Mouse (Mus musculus): Measurements from ENCODE around the gene Nudt3.

Gene Nudt3

DNA sequence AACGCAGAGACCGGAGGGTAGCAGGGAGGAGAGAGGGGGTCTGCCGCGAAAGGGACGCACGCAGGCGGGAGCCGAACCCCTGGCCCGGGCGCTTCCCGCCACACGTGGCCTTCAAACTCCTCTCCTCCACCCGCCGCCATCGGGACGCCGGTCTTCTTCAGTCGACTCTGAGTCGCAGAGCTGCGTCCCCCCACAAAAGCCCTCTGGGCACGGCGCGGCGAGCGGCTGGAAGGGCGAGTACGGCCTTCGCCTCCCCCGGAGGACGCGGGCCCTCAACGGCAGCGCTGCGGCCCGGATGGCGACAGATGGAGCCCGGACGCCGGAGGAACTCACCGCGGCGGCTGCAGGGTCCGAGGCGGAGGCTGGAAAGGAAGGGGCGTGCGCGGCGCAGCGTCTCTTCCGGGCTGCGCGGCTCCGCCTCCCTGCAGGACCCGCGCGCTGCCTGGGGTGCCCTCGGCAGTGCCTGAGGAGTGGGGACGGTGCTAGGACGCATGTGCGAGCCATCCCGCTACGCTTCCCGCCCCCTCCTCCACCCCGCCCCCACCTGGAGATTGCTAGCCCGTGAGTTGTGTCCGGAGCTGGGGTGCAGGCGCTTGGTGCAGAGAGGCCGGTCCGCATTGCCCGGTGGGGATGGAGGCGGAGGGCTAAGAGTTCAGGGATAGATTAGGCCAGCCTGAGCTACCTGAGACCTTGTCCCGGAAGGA, 11.7 kb upstream of the Nudt3 start, which contains the start of gene RPS10-NUDT3:
Gene RPS10-NUDT3, minus strand, starts transcription at position 352 of the 704 bp plus-strand sequence.
- DNase-seq, result peak; percentile 92 to 95

DNA sequence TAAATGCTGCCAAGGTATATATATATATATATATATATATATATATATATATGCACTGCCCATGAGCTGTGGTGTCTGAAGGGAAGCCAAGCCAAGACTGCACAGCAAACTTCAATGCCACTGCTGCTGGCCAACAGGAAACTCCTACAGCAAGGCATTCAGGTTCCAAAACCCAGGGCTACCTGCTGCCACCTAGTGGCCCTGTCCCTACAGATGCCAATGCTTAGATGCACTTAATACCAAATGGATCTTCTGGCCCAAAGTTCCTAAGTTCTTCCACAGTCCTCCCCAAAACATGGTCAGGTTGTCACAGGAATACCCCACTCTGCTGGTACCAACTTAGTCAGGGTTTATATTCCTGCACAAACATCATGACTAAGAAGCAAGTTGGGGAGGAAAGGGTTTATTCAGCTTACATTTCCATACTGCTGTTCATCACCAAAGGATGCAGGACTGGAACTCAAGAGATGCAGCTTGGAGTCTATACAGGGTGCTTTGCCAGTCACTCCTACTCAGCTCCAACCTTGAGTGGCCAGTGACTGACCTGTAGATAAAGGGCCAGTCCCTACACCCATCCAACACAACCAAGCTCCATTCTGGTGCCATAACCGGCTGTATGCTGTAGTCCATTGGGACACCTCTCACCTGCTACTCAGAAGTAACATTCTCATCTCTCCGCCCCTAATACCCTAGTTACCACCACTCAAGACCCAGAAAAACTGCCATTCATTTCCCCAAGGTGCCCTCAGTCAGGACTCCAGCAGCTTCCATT, 6.1 kb upstream of the Nudt3 start:
- peak; percentile 80 to 85 for DNase-seq

DNA sequence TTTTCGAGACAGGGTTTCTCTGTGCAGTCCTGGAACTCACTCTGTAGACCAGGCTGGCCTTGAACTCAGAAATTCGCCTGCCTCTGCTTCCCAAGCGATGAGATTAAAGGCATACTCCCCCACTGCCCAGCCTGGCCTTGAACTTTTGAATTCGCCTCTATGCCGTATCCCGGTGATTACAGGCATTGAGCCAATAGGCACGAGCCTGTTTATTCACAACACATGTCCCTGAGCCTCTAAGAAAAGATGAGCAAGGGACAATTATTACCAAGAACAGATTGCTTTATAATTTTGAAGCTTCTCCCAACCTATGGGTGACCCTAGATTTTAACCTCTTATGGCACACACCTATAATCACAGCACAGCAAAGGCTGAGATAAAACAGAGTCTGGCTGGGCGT, 5.1 kb upstream of the Nudt3 start:
- DNase-seq, result no peak

DNA sequence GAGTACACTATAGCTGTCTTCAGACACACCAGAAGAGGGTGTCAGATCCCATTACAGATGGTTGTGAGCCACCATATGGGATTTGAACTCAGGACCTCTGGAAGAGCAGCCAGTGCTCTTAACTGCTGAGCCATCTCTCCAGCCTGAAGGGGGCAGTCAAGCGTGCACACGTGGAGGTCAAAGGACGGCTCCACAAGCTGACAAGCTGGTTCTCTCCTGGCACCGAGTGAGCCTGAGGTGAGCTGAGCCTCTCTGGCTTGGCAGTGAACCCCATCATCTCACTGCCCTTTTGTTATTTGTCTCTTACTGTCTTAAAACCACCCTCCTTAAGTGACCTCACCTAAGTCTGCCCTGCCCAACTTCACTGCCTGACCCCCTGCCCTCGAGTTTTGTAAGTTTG, 4.2 kb upstream of the Nudt3 start:
- no peak for DNase-seq

DNA sequence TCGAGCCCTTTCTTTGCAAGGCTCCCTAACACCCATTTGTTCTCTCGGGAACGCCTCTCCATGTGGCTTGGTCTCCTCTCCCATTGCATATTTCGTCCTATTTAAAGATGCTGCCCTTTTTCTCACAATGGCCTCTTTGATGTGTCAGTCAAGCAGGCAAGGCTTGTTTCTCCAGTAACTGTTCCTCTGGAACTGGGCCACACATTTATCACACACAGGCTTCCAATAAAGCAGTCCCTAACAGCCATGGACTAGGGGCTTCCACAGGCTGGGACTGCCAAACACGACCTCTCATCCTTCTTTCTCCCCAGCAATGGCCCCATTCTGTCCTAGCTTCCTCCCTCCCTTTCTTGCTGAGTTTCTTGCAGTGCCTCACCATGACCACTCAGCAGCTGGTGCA, 3.4 kb upstream of the Nudt3 start:
- DNase-seq, result no peak

DNA sequence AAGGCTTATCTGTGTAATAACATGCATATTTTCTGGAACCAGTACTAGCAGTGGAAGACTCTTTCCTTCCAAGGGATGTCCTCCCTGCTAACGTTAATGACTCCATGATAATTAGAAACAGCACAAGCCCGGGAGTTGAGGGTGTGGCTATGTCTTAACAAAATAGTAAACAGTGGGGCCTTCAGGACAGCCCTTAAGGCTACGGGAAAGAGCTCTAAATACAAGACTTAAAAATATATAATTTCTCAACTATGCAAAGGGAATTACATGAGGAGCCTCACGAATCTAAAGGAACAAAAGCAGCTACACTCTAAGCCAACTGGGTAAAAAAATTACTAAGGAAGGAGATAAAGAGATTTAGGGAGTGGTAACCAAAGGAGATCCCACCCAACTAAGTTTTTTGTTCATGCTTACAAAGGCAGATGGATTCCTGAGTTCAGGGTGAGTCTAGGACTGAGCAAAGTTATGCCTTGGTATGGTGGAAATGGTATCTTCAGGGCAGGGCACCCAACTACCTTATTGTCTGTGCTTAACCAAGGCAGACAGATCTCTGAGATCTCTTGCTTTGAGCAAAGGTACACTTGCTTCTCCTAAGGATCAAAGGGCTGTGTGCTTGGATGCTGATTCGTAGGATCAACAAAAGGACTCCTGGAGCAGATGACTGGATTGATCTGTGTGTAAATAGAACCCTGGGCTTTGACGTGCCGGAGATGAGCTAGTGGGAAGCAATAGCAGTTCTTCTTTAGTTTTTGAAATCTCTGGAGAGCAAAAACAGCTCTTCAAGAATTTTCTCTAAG, 2.4 kb upstream of the Nudt3 start:
- no peak for DNase-seq

DNA sequence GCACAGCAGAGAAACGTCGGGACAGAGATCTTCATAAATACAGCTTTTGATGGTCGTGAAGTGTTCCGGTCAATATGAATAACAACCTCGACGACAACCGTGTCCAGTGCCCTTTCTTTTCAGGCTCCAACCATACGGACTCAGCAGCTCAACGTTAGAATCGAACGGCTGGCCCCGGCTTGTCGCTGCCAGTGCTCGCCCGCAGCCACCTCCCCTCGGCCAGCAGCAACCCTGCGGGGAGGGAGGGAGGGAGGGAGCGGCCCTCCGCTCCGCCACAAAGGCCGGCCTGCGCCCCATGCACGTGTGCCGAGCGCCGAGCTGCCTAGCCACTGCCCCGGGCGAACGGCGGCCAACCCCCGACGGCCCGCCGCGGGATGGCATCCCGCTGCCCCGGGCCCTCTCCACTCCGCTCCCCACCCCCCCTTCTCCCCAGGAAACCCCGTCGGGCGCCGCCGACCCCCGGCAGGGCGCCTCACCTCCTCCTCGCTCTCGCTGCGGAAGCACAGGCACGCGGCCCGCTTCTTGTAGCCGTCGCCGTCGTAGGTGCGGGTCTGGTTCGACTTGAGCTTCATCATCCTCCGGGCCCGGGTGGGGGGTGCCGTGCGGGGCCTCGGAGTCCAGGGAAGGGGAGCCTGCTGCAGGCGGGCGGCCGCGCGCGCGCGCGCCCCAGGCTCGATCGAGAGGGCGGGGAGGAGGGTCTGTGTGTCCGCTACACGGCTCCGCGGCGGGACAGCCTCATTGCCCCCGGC, 510 bp downstream of the Nudt3 start:
- peak; percentile 54 to 60 for DNase-seq

DNA sequence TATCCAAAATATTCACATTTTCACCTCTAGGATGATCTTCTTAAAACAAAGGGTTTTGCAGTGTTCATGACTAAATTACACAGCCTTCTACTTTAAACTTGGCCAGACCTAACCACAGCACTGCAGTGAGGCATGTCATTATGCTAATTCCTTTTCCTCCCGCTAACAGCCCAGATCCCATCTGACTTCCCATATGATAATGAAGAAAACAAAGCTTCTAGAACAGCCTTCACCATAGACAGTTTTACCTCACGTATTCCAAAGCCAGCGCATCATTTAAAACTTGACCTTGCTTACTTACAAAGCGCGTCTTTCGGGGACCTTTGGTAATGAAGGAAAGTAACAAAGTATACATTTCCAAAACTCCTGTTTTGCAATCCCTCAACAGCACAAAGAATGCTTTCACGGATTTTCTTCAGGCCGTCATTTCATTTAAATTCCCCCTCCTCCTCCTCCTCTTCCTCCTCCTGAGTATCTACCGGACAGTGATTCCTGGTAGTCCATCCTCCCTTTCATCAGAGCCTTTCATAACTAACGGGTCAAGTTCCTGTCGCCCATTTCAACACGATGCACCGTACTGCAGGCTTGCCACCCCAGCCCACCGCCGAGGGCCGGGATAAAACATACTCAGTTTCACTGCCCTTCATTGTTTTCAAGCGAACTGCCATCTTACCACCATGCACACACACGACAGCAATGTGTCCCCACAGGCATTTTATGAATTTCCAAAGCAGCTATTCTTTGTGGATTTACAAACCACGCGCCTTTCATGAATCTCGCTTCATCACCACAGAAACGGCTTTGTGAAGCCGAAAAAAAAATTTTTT, 1.4 kb downstream of the Nudt3 start:
- peak in 1 of 2 experiments; percentile 37 for DNase-seq

DNA sequence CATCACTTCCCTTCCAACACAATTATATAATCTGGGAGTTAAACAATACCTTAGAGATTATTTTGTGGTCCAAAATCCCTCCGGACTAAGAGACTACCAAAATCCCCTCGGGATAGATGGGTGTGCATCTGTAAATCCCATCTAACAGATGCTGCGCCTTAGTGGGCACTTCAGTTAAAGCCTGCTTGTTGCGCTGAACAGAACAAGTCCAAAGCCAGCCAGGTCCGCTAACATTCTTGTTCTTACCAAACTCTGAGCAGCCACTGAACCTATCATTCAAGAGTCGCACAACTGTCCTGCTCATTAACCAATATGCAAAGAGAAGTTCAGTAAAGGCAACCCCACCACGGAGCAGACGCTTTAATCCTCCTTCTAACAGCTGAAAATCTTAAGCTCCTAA, 2.1 kb downstream of the Nudt3 start:
- no peak for DNase-seq

DNA sequence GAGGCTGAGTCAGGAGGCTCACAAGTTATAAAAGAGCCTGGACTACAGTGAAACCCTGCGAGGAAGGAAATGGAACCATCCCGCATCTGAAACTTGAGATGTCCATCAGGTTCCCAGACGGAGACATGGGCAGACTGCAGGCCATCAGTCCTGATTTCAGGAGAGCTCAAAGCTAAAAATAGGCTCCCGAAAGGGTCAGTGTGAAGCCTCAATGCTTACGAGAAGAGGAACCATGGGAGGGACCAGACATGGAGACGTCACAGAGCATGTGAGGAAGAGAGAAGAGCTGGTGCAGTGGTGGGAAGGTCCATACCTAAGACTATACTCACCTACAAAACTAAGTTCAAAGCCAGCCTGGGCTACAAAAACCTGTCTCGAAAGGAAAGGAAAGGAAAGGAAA, 7.9 kb downstream of the Nudt3 start:
- DNase-seq, result no peak

DNA sequence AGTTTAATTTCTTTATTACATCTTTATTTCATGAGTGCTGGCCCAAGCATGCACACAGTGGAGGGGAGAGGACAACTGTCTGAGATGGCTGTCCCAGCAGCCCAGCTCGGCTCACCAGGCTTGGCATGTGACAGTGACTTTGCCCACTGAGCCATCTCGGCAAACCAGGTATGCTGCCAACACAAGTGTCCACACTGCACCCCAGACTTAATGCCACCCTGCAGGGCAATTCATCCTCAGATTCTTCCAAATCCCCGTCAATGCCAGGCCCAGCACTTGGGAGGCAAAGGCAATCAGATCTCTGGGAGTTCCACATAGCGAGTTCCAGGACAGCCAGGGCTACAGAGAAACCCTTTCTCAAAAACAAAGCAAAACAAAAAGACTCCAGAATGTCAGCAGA, 10.3 kb downstream of the Nudt3 start:
- DNase-seq, result no peak

DNA sequence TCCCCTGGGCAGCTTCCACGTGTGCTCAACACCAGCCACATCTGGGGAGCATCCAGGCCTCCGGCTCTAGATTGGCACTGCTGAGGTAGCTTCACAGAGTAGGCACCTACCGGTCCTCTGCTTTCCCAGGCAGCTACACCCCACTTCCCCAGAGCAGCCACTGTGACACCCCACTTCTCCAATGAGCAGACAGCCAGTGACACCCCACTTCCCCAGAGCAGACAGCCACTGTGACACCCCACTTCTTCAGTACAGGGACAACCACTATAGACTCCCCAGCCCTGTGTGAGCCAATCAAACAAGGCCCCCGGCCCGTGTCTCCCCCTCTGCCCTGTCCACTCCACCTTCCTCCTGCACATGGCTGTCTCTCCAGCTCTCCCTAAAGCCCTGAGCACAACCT, 11.3 kb downstream of the Nudt3 start:
- no peak for DNase-seq

DNA sequence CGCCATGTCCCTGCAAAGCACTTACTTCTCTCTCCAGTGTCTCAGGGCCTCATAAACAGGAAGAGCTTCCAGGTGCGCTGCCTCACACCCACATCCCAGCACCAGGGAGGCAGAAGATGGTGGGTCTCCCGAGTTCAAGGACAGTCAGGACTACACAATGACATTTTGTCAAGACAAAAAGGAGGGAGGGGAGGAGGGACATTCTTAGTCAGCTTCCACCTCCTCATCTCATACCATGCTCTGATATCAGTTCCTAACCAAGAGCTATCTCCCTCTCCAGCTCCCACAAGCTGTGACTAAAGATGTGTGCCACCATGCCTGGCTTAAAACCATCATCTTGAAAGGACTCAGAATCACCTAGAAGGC, 11.8 kb downstream of the Nudt3 start:
- no peak for DNase-seq

DNA sequence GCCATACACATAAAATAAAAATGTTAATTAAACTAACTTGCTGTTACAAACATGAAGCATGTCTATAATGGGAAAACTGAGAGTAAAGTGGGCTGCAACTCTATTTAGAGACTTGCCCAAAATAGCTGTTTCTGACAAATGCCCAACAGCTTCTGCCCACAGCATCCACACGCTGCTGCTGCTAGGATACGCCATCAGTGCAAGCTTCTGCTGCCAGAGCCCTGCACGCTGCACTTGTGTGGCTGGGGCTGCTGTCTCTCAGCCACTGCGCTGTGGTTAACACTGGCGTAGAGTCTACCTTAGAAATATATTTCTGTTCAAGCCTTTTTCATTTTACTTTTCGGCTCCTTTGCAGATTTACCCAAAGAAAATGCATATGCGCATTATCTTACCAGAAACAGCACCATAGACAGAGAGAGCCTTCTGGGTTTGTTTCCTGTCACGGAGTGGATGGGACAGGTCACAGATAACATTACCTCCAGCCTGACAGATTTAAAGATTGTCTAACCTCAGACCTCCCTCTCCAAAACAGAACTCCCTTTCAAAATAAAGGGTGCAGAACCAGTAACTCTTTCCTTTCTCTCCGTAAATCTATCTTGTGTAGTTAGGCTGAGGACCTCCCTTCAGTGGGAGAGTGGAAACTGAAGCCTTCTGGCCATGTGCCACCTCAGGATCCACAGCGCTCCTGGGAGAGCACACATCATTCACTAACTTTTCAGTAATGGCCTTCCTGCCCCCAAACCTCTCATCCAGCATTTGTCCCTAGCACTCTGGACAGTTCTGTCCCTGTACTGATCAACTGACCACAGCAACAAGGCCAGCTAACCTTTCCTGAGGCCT, 12.4 kb downstream of the Nudt3 start:
- DNase-seq, result no peak

DNA sequence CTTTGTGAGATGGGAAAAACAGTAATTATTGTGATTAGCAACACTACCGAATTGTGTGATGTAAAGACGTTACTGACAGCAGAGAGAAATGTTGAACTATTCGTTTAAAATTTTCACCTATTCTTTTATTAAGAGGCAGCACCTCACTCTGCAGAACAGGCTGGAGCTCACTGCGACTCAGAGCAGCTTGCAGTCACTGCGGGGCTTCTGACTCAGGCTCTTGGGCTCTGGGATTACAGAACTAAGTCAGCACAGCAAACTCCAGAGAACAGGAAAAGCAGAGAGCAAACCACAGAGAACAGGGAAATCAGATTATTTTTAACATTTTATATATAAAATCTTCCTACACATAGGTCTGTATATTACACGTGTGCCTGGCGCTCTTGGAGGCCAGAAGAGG, 13.7 kb downstream of the Nudt3 start:
- no peak for DNase-seq

DNA sequence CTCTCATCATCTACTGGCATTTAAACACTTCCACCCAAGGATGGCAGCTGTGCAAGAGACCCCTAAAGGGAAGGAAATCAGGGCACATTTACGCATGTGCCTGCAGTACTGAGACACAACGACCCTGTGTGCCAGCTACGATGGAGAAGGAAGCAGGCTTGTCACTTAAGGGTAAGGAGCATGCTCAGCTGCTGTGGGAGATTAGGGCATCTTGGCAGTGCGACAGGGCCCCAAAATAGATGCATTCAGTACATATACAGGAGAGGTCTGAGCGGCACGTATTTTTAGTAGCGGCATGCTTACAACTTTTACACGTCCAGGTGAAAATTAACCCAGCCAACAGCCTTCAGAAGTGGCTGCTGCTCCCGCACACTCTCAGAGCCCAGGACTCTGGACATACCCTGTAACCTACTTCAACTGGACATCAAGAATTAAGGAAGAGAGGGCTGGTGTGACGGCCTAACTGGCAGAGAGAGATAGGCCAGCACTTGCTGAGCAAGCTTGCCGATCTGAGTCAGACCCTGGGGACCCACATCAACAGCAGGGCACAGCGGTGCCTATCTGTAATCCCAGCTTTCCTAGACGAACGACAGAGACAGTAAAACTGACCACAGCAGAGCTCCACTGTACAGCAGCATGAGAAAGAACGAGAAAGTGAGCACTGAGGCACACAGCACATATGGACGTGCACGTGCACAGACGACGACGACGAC, 19.6 kb downstream of the Nudt3 start:
- DNase-seq, result no peak

DNA sequence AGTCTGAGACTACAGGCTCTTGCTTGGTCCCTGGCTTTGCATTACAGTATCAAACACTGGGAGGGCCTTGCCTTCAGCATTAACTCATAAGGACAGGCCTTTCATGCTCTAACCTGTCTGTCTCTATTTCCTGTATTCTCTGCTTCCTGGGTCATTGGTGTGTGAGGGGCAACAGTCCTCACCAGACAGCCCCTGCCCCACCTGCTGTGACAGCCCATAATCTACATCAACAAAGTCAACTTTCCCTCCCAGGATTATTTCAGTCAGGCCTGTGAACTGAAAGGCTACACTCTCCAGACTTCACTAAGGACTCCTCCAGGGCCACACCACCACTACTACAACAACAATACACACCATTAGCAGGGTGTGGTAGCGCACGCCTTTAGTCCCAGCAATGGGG, 20.3 kb downstream of the Nudt3 start:
- DNase-seq, result no peak

DNA sequence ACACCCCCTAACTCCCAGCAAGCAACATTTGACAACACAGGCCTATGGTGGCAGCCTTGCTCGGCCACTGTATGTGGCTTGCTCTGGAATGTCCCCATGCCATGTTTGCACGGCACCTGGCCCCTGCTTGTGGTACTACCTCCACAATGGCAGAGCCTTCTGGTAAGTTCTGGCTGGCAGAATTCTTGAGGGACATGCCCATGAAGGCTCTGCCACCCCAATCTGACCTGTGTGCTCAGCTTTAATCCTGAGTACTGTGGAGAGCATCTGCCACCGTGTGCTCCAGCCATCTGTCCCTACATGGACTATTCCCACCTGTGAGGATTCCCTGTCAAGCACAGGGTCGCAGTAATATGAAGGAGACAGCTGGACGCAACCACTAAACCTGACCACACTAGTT, 22.4 kb downstream of the Nudt3 start:
- DNase-seq, result no peak

DNA sequence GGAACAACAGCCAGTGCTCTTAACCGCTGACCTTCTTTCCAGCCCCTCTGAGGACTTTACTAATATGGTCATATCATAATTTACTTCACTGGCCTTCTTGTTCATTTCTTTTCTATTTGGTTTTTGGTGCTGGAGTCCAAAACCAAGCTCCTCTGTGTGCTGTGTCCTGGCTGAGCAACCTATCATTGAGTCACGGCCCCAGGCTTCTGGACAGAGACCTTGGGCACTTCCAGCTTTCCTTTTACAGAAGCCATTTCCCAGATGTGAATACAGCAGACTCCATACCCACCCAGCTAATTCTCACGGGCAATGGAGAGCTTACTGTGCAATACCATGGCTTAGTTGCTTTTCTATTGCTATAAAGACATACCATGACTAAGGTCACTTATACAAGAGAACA, 23.0 kb downstream of the Nudt3 start:
- no peak for DNase-seq

DNA sequence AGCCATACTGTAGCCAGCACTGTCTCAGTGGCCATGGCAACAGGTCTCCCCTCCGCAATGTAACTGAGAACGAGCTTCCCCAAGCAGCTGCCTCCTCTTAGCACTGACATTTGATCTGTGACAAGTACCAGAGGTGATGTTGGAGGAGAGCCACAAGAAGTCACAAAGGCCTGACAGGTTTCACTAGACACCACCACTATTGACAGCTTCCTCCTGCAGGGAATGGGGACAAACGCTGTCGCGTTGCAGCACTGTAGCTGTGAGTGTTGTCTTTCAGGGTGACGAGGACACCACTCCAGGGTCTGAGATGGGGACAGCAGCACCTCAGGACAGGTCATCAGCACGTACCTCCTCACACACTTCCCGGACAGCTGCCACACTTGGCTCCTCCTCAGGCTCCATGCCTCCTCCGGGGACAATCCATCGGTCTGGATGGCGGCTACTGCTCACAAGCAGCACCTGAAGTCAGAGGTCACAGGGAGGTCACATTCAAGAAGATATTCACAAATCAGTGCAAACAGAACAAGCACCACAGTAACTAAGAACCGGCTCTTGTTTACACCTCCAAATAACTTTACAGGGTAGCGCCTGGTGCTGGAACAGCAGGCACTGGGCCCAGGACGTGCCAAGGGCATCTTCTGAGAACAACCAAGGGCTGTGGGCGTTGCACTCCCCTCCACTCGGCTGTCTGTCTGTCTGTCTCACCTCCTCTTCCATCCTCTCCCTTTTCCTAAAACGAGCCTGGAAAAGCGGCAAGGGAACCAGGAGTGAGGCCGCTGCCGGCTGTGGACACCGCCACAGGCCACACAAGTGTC, 26.7 kb downstream of the Nudt3 start:
- no peak for DNase-seq

Data from lung, postnatal 4 days (tissue).